Mouse (Mus musculus): ENCODE measurements at regions not wholly inside any gene's neighbourhood (a gene's known extent, or its start where the extent isn't known, plus 50 kb on each side); places are given as distances from the start of the nearest gene placed in this dataset.

- Histone ChIP-seq H3K9me3 (replicated peaks) (no peaks in the 10 kb centered on the region), H3K27ac (replicated peaks) (no peak overlapping the region), H3K4me2 (no peak overlapping the region), H3K4me3 (replicated peaks) (no peak overlapping the region), H3K9ac (no peak overlapping the region), H3K36me3 (replicated peaks) (no peaks in the 10 kb centered on the region), H3K27me3 (no peaks in the 10 kb centered on the region), H3K4me1 (replicated peaks) (no peaks in the 10 kb centered on the region)
- WGBS (ENCODE audit: insufficient replicate concordance): 48% methylated on average over 2 of the region's 2 CpGs
- no peak for ATAC-seq (ENCODE audit: insufficient read depth)
Measured at GRCm38 (mm10) chr8:92161002-92161401, 196.4 kb upstream of the Irx5 start.

DNA sequence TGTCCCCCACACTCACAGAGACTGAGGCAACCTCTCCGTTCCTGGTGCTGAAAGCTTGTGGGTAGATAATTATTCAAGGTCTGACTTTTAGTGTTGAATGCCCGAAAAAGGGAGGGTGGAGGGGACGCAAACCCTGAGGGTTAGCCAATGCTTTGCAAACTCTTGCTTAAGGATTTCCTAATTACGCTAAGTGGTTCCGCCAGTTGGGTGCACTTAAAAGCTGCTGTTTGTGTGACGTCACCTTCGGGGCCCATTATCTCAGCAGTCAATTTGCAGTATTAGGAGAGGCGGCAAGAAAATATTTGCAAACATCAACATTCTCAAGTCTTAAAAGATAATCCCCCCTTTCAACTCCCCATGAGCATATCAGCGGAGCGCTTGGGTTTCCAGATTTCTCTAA, 199.2 kb upstream of the Irx5 start:
- no peak overlapping the region for H3K9ac ChIP-seq
- H3K4me3 ChIP-seq (replicated peaks): no peak overlapping the region
- no peak for ATAC-seq (ENCODE audit: insufficient read depth)
- WGBS (ENCODE audit: insufficient replicate concordance): 47% methylated on average over 10 of the region's 10 CpGs
- no peaks in the 10 kb centered on the region for H3K4me1 ChIP-seq (replicated peaks)
- no peaks in the 10 kb centered on the region for H3K9me3 ChIP-seq (replicated peaks)
- no peak overlapping the region for H3K27ac ChIP-seq (replicated peaks)
- no peak overlapping the region for H3K4me2 ChIP-seq
- no peaks in the 10 kb centered on the region for H3K36me3 ChIP-seq (replicated peaks)
- H3K27me3 ChIP-seq: no peaks in the 10 kb centered on the region

GRCm38 (mm10) chr8:92152478-92152877, 204.9 kb upstream of the Irx5 start:
- no peak for ATAC-seq (ENCODE audit: insufficient read depth)
- Histone ChIP-seq H3K4me1 (replicated peaks) (no peaks in the 10 kb centered on the region), H3K27me3 (no peaks in the 10 kb centered on the region), H3K9ac (no peak overlapping the region), H3K4me2 (no peak overlapping the region), H3K9me3 (replicated peaks) (no peaks in the 10 kb centered on the region), H3K36me3 (replicated peaks) (no peaks in the 10 kb centered on the region), H3K4me3 (replicated peaks) (no peak overlapping the region), H3K27ac (replicated peaks) (no peak overlapping the region)
- 67% methylated on average over 5 of the region's 5 CpGs for WGBS (ENCODE audit: insufficient replicate concordance)

- Histone ChIP-seq H3K4me3 (replicated peaks) (no peak overlapping the region), H3K27me3 (no peaks in the 10 kb centered on the region), H3K4me2 (no peak overlapping the region), H3K27ac (replicated peaks) (no peak overlapping the region), H3K36me3 (replicated peaks) (no peaks in the 10 kb centered on the region), H3K9ac (no peak overlapping the region), H3K9me3 (replicated peaks) (no peaks in the 10 kb centered on the region), H3K4me1 (replicated peaks) (no peaks in the 10 kb centered on the region)
- no peak for ATAC-seq (ENCODE audit: insufficient read depth)
- 10% methylated on average over 3 of the region's 3 CpGs for WGBS (ENCODE audit: insufficient replicate concordance)
Measured at GRCm38 (mm10) chr8:92147672-92148071, 209.8 kb upstream of the Irx5 start.

DNA sequence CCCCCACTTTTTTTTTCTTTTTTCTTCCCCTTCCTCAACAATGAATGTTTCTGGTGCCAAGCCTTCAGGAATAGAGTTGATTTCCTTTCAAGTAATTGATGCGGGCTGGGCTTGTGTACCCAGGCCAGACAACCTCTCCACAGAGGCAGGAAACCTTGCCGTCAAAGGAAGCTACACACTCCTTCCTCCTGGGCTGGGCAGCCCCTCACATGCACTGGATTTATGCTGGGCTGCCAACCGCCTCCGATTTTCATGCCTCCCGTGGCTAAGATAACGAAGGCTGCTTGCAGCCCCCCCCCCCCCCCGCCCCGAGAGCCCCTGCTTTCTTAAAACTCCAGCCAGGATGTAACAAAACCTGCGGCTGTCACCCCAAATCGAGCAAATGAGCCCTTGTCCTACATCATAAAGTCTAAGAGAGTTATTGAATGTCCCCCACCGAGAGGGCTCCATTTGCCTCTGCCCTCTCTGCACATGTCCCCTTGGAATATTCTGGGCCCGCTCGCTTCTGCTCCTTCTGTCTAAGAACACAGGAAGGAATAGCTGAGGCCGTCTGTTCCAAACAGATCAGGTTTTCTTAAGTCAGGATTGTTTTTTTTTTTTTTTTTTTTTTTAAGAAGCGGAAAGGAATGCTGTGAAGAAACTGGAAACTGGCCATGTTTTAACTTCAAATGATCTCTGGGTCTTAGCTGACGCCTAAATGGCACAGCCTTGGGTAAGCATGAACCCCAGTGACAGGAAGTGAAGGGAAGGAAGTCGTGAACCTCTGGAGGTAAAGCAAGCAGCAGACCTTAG, 220.1 kb upstream of the Irx5 start:
- 13% methylated on average over 16 of the region's 17 CpGs for WGBS (ENCODE audit: insufficient replicate concordance)
- no peak overlapping the region for H3K27ac ChIP-seq (replicated peaks)
- H3K9me3 ChIP-seq (replicated peaks): no peaks in the 10 kb centered on the region
- no peak for ATAC-seq (ENCODE audit: insufficient read depth)
- H3K4me2 ChIP-seq: no peak overlapping the region
- H3K27me3 ChIP-seq: 0 out of 2 replicates have a peak, but pooled peaks cover 6% of the 10 kb centered on the region
- no peak overlapping the region for H3K9ac ChIP-seq
- H3K36me3 ChIP-seq (replicated peaks): no peaks in the 10 kb centered on the region
- no peaks in the 10 kb centered on the region for H3K4me1 ChIP-seq (replicated peaks)
- H3K4me3 ChIP-seq (replicated peaks): no peak overlapping the region

- H3K9ac ChIP-seq: no peak overlapping the region
- no peaks in the 10 kb centered on the region for H3K4me1 ChIP-seq (replicated peaks)
- no peak overlapping the region for H3K4me2 ChIP-seq
- H3K36me3 ChIP-seq (replicated peaks): no peaks in the 10 kb centered on the region
- no peak overlapping the region for H3K27ac ChIP-seq (replicated peaks)
- 0 out of 2 replicates have a peak, but pooled peaks cover 6% of the 10 kb centered on the region for H3K27me3 ChIP-seq
- 36% methylated on average over 13 of the region's 13 CpGs for WGBS (ENCODE audit: insufficient replicate concordance)
- ATAC-seq (ENCODE audit: insufficient read depth): no peak
- H3K9me3 ChIP-seq (replicated peaks): no peaks in the 10 kb centered on the region
- H3K4me3 ChIP-seq (replicated peaks): no peak overlapping the region
Measured at GRCm38 (mm10) chr8:92136413-92136812, 221.0 kb upstream of the Irx5 start.

DNA sequence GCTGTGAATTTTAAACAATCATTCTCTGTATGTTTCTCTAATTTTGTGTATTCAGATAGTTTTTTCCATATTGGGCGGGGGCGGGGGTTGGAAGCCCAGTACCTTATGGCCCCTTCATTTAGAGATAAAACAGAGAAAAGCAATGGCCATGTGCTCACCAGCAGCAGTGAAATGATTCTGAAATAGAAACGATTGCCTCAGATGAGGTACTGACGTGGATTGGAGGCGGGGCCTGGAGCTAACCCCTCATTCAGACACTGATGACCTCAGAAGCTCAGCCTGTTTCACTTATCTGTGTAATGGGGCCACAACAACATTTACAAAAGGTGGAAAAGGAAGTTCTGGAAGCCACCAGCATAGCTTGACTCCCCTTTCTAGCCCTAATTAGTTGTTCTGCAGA, 223.0 kb upstream of the Irx5 start:
- Histone ChIP-seq H3K9me3 (replicated peaks) (no peaks in the 10 kb centered on the region), H3K36me3 (replicated peaks) (no peaks in the 10 kb centered on the region), H3K27me3 (0 out of 2 replicates have a peak, but pooled peaks cover 6% of the 10 kb centered on the region), H3K4me3 (replicated peaks) (no peak overlapping the region), H3K4me2 (no peak overlapping the region), H3K4me1 (replicated peaks) (no peaks in the 10 kb centered on the region), H3K27ac (replicated peaks) (no peak overlapping the region), H3K9ac (no peak overlapping the region)
- WGBS (ENCODE audit: insufficient replicate concordance): 33% methylated on average over 5 of the region's 5 CpGs
- ATAC-seq (ENCODE audit: insufficient read depth): no peak

- ATAC-seq (ENCODE audit: insufficient read depth): no peak
- Histone ChIP-seq H3K4me2 (no peak overlapping the region), H3K9me3 (replicated peaks) (no peaks in the 10 kb centered on the region), H3K4me3 (replicated peaks) (no peak overlapping the region), H3K27me3 (0 out of 2 replicates have a peak, but pooled peaks cover 6% of the 10 kb centered on the region), H3K36me3 (replicated peaks) (no peaks in the 10 kb centered on the region), H3K9ac (no peak overlapping the region), H3K4me1 (replicated peaks) (no peaks in the 10 kb centered on the region), H3K27ac (replicated peaks) (no peak overlapping the region)
- WGBS (ENCODE audit: insufficient replicate concordance): 39% methylated on average over 24 of the region's 24 CpGs
Measured at GRCm38 (mm10) chr8:92133484-92134406, 223.7 kb upstream of the Irx5 start.

- Histone ChIP-seq H3K4me3 (replicated peaks) (no peak overlapping the region), H3K27me3 (0 out of 2 replicates have a peak, but pooled peaks cover 6% of the 10 kb centered on the region), H3K36me3 (replicated peaks) (no peaks in the 10 kb centered on the region), H3K4me2 (no peak overlapping the region), H3K9me3 (replicated peaks) (no peaks in the 10 kb centered on the region), H3K9ac (no peak overlapping the region), H3K4me1 (replicated peaks) (no peaks in the 10 kb centered on the region), H3K27ac (replicated peaks) (no peak overlapping the region)
- 65% methylated on average over 4 of the region's 4 CpGs for WGBS (ENCODE audit: insufficient replicate concordance)
- no peak for ATAC-seq (ENCODE audit: insufficient read depth)
Measured at GRCm38 (mm10) chr8:92132949-92133348, 224.5 kb upstream of the Irx5 start.

- H3K4me3 ChIP-seq (replicated peaks): no peak overlapping the region
- WGBS (ENCODE audit: insufficient replicate concordance): 73% methylated on average over 5 of the region's 5 CpGs
- H3K9me3 ChIP-seq (replicated peaks): no peaks in the 10 kb centered on the region
- H3K27ac ChIP-seq (replicated peaks): no peak overlapping the region
- H3K9ac ChIP-seq: no peak overlapping the region
- H3K27me3 ChIP-seq: 0 out of 2 replicates have a peak, but pooled peaks cover 6% of the 10 kb centered on the region
- H3K4me1 ChIP-seq (replicated peaks): no peaks in the 10 kb centered on the region
- no peak for ATAC-seq (ENCODE audit: insufficient read depth)
- no peak overlapping the region for H3K4me2 ChIP-seq
- H3K36me3 ChIP-seq (replicated peaks): no peaks in the 10 kb centered on the region
Measured at GRCm38 (mm10) chr8:92132526-92132925, 224.9 kb upstream of the Irx5 start.

GRCm38 (mm10) chr8:92130025-92130557, 227.3 kb upstream of the Irx5 start:
- no peaks in the 10 kb centered on the region for H3K27me3 ChIP-seq
- no peaks in the 10 kb centered on the region for H3K4me1 ChIP-seq (replicated peaks)
- no peak overlapping the region for H3K27ac ChIP-seq (replicated peaks)
- no peaks in the 10 kb centered on the region for H3K36me3 ChIP-seq (replicated peaks)
- no peak for ATAC-seq (ENCODE audit: insufficient read depth)
- no peak overlapping the region for H3K4me3 ChIP-seq (replicated peaks)
- no peak overlapping the region for H3K9ac ChIP-seq
- H3K9me3 ChIP-seq (replicated peaks): no peaks in the 10 kb centered on the region
- 55% methylated on average over 8 of the region's 8 CpGs for WGBS (ENCODE audit: insufficient replicate concordance)
- no peak overlapping the region for H3K4me2 ChIP-seq

Measured in liver, embryonic 15.5 days (tissue).